Mouse (Mus musculus): Measurements from ENCODE around the gene Bco1. TPM values are rescaled to one million over a fixed set of nuclear protein-coding genes. Genes with fewer than 3 reads are reported as not detected.

The Bco1 gene
- polyA plus RNA-seq, 1 experiment from 2014 or later: 8.1 TPM

- Histone ChIP-seq H3K27ac (no peak overlapping the region), H3K4me3 (replicated peaks) (no peak overlapping the region), H3K27me3 (peaks cover 6% of the 10 kb centered on the region; the same call in 1 of the 2 replicates), H3K9ac (no peak overlapping the region), H3K36me3 (no peaks in the 10 kb centered on the region), H3K9me3 (replicated peaks) (no peaks in the 10 kb centered on the region), H3K4me2 (no peak overlapping the region), H3K4me1 (replicated peaks) (0 out of 2 replicates have a peak, but pooled peaks cover 7% of the 10 kb centered on the region)
- DNase-seq (no peak), ATAC-seq (ENCODE audit: low read depth) (no peak)
- WGBS (ENCODE audit: insufficient replicate concordance): 70% methylated on average over 11 of the region's 11 CpGs
Observed at GRCm38 (mm10) chr8:117067396-117067795, 28.3 kb upstream of the Bco1 start.

GRCm38 (mm10) chr8:117068294-117068693 lies 27.4 kb upstream of the Bco1 start:
- Histone ChIP-seq H3K9ac (no peak overlapping the region), H3K4me2 (no peak overlapping the region), H3K36me3 (no peaks in the 10 kb centered on the region), H3K9me3 (replicated peaks) (no peaks in the 10 kb centered on the region), H3K4me3 (replicated peaks) (no peak overlapping the region), H3K27me3 (peaks cover 6% of the 10 kb centered on the region; the same call in 1 of the 2 replicates), H3K4me1 (replicated peaks) (0 out of 2 replicates have a peak, but pooled peaks cover 7% of the 10 kb centered on the region), H3K27ac (no peak overlapping the region)
- ATAC-seq (ENCODE audit: low read depth) (peak; percentile 37; the same call in 1 of the 2 replicates), DNase-seq (no peak)
- WGBS (ENCODE audit: insufficient replicate concordance): 51% methylated on average over 13 of the region's 13 CpGs

DNA sequence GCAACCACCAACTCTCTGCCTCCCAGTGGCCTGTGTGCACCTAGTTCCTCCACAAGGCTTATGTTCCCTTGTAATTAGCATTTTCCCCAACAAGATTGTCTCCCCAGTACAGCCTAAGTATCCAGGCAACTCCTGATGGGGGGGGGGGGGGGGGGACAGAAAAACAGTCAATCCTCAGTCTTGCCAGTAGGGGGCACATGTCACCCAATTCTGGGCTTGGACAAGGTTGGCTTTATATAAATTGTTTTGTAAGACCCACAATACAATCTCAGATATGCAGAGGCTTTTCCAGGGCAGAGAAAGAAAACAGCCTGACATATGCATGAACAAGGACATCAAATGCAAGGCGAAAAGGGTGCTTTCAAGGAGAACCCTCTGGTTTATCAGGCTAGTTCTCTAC lies 25.9 kb upstream of the Bco1 start:
- 63% methylated on average over 1 of the region's 1 CpGs for WGBS (ENCODE audit: insufficient replicate concordance)
- H3K27me3 ChIP-seq: peaks cover 6% of the 10 kb centered on the region; the same call in 1 of the 2 replicates
- no peak overlapping the region for H3K4me3 ChIP-seq (replicated peaks)
- no peak overlapping the region for H3K4me2 ChIP-seq
- H3K9me3 ChIP-seq (replicated peaks): no peaks in the 10 kb centered on the region
- H3K27ac ChIP-seq: no peak overlapping the region
- H3K36me3 ChIP-seq: no peaks in the 10 kb centered on the region
- H3K9ac ChIP-seq: no peak overlapping the region
- no peak for ATAC-seq (ENCODE audit: low read depth)
- no peak for DNase-seq
- H3K4me1 ChIP-seq (replicated peaks): peaks cover 18% of the 10 kb centered on the region

DNA sequence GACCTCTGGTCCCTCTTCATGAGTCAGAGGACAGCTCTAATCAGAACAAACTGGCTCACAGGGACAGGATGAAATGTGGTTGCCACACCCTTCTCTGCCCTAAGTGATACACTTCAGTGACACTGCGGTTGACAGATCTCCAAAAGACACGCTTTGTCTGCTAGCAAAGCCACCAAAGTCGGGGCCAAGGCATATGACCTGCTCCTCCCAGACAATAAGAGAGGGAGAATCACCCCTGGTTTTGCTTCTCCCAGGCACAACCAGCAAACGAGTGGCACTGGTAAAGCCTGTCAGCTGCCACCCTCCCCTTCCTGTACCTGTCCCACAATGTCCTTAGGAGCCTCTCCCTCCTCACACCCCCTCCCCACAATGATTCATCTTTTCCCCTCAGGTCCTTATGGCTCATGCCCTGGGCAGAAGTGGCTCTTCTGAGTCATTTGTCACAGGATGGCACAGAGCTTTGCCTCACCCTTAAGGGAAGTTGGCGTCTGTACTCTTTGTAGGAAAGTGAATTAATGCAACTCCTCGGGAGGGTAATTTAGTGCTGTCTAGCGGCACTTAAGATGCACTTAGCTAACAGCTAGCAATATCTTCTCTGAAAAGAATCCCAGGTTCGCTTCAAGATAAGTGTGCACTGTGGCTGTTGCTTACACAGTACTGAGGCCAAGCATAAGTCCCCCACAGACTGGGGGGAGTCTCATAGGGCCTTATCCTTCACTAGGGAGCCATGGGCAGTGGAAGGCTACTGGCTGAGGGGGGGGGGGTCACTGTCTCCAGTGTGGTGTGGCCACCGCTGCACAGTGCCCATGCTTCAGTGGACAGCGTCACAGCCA lies 21.1 kb upstream of the Bco1 start:
- no peaks in the 10 kb centered on the region for H3K36me3 ChIP-seq
- H3K4me2 ChIP-seq: peak overlapping the region; percentile 51
- peak; percentile 87 for ATAC-seq (ENCODE audit: low read depth)
- H3K4me1 ChIP-seq (replicated peaks): peaks cover 50% of the 10 kb centered on the region
- no peaks in the 10 kb centered on the region for H3K9me3 ChIP-seq (replicated peaks)
- H3K27me3 ChIP-seq: peaks cover 5% of the 10 kb centered on the region; the same call in 1 of the 2 replicates
- WGBS (ENCODE audit: insufficient replicate concordance): 25% methylated on average over 10 of the region's 10 CpGs
- no peak overlapping the region for H3K4me3 ChIP-seq (replicated peaks)
- peak; percentile 70 for DNase-seq
- peak overlapping the region; percentile 85 for H3K27ac ChIP-seq
- H3K9ac ChIP-seq: peak overlapping the region; percentile 45

GRCm38 (mm10) chr8:117078367-117078926 lies 17.2 kb upstream of the Bco1 start:
- Histone ChIP-seq H3K9me3 (replicated peaks) (no peaks in the 10 kb centered on the region), H3K36me3 (no peaks in the 10 kb centered on the region), H3K4me1 (replicated peaks) (peaks cover 72% of the 10 kb centered on the region), H3K4me2 (no peak overlapping the region), H3K27me3 (peaks cover 22% of the 10 kb centered on the region), H3K9ac (no peak overlapping the region), H3K4me3 (replicated peaks) (no peak overlapping the region), H3K27ac (no peak overlapping the region)
- ATAC-seq (ENCODE audit: low read depth): no peak
- WGBS (ENCODE audit: insufficient replicate concordance): 51% methylated on average over 7 of the region's 7 CpGs
- DNase-seq: no peak

DNA sequence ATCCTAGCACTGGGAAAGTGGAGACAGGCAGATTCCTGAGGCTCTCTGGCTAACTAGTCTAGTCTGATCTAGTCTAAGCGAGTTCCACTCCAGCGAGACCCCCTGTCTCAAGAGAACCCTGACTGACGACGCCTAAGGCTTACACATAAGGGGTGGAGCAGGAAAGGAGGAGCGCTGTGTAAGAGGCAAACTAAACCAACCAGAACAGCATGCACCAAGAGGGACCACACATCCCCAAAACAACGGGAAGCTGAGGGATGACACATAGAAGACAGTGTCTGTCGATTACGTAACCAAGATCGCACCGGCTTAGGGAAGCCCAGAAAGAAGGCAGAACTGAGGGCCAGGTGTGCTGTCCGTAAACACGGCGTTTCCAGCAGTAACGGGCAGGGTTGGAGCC lies 16.0 kb upstream of the Bco1 start:
- no peak overlapping the region for H3K9ac ChIP-seq
- H3K4me2 ChIP-seq: no peak overlapping the region
- no peak overlapping the region for H3K4me3 ChIP-seq (replicated peaks)
- 55% methylated on average over 14 of the region's 14 CpGs for WGBS (ENCODE audit: insufficient replicate concordance)
- peaks cover 22% of the 10 kb centered on the region for H3K27me3 ChIP-seq
- H3K36me3 ChIP-seq: no peaks in the 10 kb centered on the region
- no peaks in the 10 kb centered on the region for H3K9me3 ChIP-seq (replicated peaks)
- ATAC-seq (ENCODE audit: low read depth) (no peak), DNase-seq (no peak)
- no peak overlapping the region for H3K27ac ChIP-seq
- H3K4me1 ChIP-seq (replicated peaks): peaks cover 73% of the 10 kb centered on the region

DNA sequence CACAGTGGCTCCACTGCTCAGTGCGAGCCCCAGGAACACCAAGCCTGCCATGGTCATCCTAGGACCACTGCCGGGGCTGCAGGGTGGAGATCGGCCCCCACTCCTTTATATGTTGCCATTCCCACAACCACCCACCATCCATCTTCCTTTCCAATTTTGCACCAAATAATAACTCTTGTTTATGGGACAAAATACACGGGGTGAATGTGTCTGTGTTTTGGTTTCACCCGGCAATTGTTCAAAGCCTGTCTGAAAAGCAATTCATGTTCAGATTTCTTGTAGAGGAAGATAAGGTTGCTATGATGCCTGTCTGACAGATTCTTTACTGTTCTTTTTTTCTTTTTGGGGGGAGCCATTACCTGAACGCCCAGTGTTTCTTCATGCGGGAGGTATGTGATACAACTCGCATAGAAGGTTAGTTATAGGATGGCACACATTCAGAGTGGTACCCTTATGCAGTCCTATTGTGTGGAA lies 13.2 kb upstream of the Bco1 start, which contains the start of gene Pkd1l2:
TSS of gene Pkd1l2 (minus strand) at position 51 of the 474 bp plus-strand sequence.
- H3K27ac ChIP-seq: peak within 1 kb of the TSS; percentile 74
- no peaks in the 10 kb centered on the region for H3K36me3 ChIP-seq
- H3K9ac ChIP-seq: no peak within 1 kb of the TSS
- peaks cover 22% of the 10 kb centered on the region for H3K27me3 ChIP-seq
- H3K4me2 ChIP-seq: peak within 1 kb of the TSS; percentile 33
- WGBS (ENCODE audit: insufficient replicate concordance): 43% methylated on average over 8 of the region's 8 CpGs
- DNase-seq: no peak
- H3K9me3 ChIP-seq (replicated peaks): no peaks in the 10 kb centered on the region
- no peak within 1 kb of the TSS for H3K4me3 ChIP-seq (replicated peaks)
- peaks cover 80% of the 10 kb centered on the region for H3K4me1 ChIP-seq (replicated peaks)
- no peak for ATAC-seq (ENCODE audit: low read depth)

DNA sequence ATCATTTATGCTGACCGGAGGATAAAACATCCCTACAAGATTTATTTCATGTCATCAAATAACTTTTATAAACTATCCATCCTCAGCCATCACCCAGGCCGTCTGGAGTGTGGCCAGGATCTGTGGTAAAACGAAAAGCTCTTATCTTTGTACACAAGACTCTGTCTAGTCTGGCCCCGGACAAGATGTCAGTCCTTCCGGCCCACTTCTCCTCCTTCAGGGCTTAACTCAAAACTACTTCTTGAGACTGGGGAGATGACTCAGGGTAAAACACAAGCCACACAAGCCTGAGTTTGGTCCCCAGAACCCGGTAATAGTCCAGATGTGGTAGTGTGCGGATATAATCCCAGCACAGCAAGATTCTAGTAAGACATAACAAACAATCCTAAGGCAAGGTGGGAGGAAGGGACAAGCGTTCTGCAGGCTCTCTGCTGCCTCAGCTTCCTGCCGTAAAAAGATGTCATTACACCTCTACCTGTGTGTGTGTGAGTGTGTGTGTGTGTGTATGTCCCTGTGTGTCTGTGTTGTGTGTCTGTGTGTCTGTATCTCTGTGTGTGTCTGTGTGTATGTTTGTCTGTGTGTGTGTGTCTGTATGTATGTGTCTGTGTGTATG lies 12.6 kb upstream of the Bco1 start:
- Histone ChIP-seq H3K4me3 (replicated peaks) (no peak overlapping the region), H3K9me3 (replicated peaks) (no peaks in the 10 kb centered on the region), H3K27me3 (peaks cover 22% of the 10 kb centered on the region), H3K4me1 (replicated peaks) (peaks cover 78% of the 10 kb centered on the region), H3K36me3 (no peaks in the 10 kb centered on the region), H3K27ac (peak overlapping the region; percentile 74), H3K9ac (no peak overlapping the region), H3K4me2 (peak overlapping the region; percentile 33)
- WGBS (ENCODE audit: insufficient replicate concordance): 13% methylated on average over 9 of the region's 9 CpGs
- DNase-seq (peak; percentile 54), ATAC-seq (ENCODE audit: low read depth) (peak; percentile 61)

DNA sequence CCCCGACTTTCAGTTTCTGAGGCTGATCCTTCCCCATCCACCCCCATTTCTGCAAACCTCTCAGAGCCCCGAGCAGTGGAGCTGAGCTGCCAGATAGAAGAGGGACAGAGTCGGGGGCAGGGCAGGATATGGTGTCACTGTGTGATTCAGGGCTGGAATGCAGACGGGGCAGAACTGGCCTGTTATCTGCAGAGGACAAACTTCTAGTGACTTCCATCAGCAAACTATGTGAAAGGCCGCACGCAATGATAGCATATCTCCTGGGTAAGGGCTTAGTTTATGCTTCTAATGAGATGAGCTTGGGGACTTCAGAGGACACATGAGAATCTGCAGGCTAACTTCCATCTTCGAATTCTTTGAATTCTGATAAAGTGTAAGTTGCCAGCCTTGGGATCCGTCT lies 10.1 kb upstream of the Bco1 start:
- peak overlapping the region; percentile 57 for H3K4me2 ChIP-seq
- H3K36me3 ChIP-seq: no peaks in the 10 kb centered on the region
- DNase-seq (peak; percentile 82), ATAC-seq (ENCODE audit: low read depth) (peak; percentile 94)
- WGBS (ENCODE audit: insufficient replicate concordance): 4% methylated on average over 8 of the region's 8 CpGs
- no peaks in the 10 kb centered on the region for H3K9me3 ChIP-seq (replicated peaks)
- peaks cover 12% of the 10 kb centered on the region for H3K27me3 ChIP-seq
- H3K27ac ChIP-seq: peak overlapping the region; percentile 90
- peak overlapping the region; percentile 42 for H3K9ac ChIP-seq
- peak overlapping the region; percentile 14 for H3K4me3 ChIP-seq (replicated peaks)
- peaks cover 97% of the 10 kb centered on the region for H3K4me1 ChIP-seq (replicated peaks)

DNA sequence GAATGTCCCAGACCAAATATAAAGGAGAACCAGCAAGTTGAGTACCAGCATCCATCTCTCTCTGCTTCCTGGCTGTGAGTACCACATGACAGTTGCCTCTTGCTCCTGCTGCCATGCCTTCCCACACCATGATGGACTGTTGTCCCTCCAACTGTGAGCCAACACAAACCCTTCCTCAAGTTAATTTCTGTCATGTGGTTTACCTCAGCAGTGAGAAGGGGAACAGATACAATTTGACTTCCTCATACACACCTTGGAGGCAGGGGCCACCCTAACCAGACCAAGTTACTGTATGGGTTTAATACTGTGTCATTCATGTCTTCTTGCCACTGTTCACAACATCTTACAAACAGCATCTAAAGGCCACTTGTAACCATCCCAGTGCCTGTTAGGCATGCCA lies 8.6 kb upstream of the Bco1 start:
- H3K4me2 ChIP-seq: no peak overlapping the region
- peaks cover 88% of the 10 kb centered on the region for H3K4me1 ChIP-seq (replicated peaks)
- H3K27ac ChIP-seq: no peak overlapping the region
- H3K36me3 ChIP-seq: no peaks in the 10 kb centered on the region
- H3K4me3 ChIP-seq (replicated peaks): no peak overlapping the region
- no peak for DNase-seq
- H3K9me3 ChIP-seq (replicated peaks): no peaks in the 10 kb centered on the region
- H3K27me3 ChIP-seq: 0 out of 2 replicates have a peak, but pooled peaks cover 3% of the 10 kb centered on the region
- ATAC-seq (ENCODE audit: low read depth): no peak
- no peak overlapping the region for H3K9ac ChIP-seq

DNA sequence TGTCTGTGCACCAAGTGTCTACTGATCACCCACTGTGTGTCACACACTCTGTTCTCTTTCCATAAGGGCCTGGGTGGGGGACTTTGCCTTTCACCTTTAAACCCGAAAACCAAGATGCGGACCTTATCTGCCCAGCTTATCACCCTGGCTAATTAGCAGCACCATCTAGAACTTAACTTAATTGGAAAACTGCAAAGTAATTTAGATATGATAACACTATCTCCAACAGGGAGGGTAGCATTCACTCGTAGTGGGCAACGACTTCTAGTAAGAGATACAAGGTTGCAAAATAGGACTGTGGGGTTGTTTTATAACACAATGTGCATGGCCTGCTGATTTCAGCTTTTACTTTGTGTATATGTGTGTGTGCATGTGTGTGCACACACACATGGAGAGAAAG lies 5.9 kb upstream of the Bco1 start:
- peaks cover 70% of the 10 kb centered on the region for H3K4me1 ChIP-seq (replicated peaks)
- H3K9ac ChIP-seq: no peak overlapping the region
- no peaks in the 10 kb centered on the region for H3K36me3 ChIP-seq
- H3K9me3 ChIP-seq (replicated peaks): no peaks in the 10 kb centered on the region
- peak; percentile 18; the same call in 1 of the 2 replicates for ATAC-seq (ENCODE audit: low read depth)
- 23% methylated on average over 4 of the region's 4 CpGs for WGBS (ENCODE audit: insufficient replicate concordance)
- H3K27me3 ChIP-seq: no peaks in the 10 kb centered on the region
- no peak overlapping the region for H3K4me2 ChIP-seq
- peak overlapping the region; percentile 5 for H3K27ac ChIP-seq
- no peak for DNase-seq
- no peak overlapping the region for H3K4me3 ChIP-seq (replicated peaks)

All from liver, embryonic 13.5 days (tissue).